Mouse (Mus musculus) hindbrain, embryonic 16.5 days (tissue): ENCODE results near the gene Slc9a6. TPM values are rescaled to one million over a fixed set of nuclear protein-coding genes. Genes with fewer than 3 reads are reported as not detected.

Experiments used
- ATAC-seq: fragments of 200-750 bp; cut with Nextera tagmentation; 2 replicates; pipeline ENCODE4 v1.8.0; 2017; ENCODE audit warnings: moderate TSS enrichment, moderate library complexity
- H3K27ac ChIP-seq: fragments of 300-500 bp; sonication (generic); 2 replicates; pipeline ENCODE4 v1.5.1; 2014; ENCODE audit warnings: low read depth, mild to moderate bottlenecking, control low read depth, low read length, moderate library complexity
- H3K27me3 ChIP-seq: fragments of 300-500 bp; sonication (generic); replicated peaks from 2 replicates; pipeline ENCODE4 v1.6.1; 2014; ENCODE audit warnings: low read length; ENCODE audit not compliant: control insufficient read depth, insufficient read depth
- H3K36me3 ChIP-seq: fragments of 300-500 bp; sonication (generic); 2 replicates; pipeline ENCODE4 v1.6.1; 2014; ENCODE audit warnings: mild to moderate bottlenecking, low read length, moderate library complexity, mixed read lengths; ENCODE audit not compliant: control insufficient read depth, insufficient read depth
- H3K4me1 ChIP-seq: fragments of 300-500 bp; sonication (generic); 2 replicates; pipeline ENCODE4 v1.6.1; 2014; ENCODE audit warnings: low read depth, low read length; ENCODE audit not compliant: control insufficient read depth, insufficient read depth
- H3K4me2 ChIP-seq: fragments of 300-500 bp; sonication (generic); 2 replicates; pipeline ENCODE4 v1.6.1; 2014; ENCODE audit warnings: mild to moderate bottlenecking, low read length, control low read depth, moderate library complexity
- H3K4me3 ChIP-seq: fragments of 300-500 bp; sonication (generic); 2 replicates; pipeline ENCODE4 v1.5.1; 2014; ENCODE audit warnings: mild to moderate bottlenecking, low read length, control low read depth, moderate library complexity
- H3K9ac ChIP-seq: fragments of 300-500 bp; sonication (generic); 2 replicates; pipeline ENCODE4 v1.6.1; 2014; ENCODE audit warnings: low read depth, mild to moderate bottlenecking, control low read depth, low read length, moderate library complexity
- H3K9me3 ChIP-seq: fragments of 300-500 bp; sonication (generic); 2 replicates; pipeline ENCODE4 v1.6.1; 2014; ENCODE audit warnings: mild to moderate bottlenecking, low read length, moderate library complexity; ENCODE audit not compliant: control insufficient read depth
- WGBS: fragments of 180-500 bp; shearing (Covaris S2); extraction: QIAGEN DNeasy Blood & Tissue Kit; methylation state at CpG from one replicate; pipeline ENCODE4 v1.1.7; 2014; 5-methylcytosine and 5-hydroxymethylcytosine counted together
- polyA plus RNA-seq: library from polyadenylated mRNA; unstranded; fragments of >200 nt; fragmentation: Nextera tagmentation; extraction: Ambion mirVana; gene quantifications from 2 replicates; pipeline ENCODE4 v1.2.1, GENCODE M21; 2015

Gene Slc9a6
- polyA plus RNA-seq, 1 experiment from 2014 or later: 75.7 TPM

- ATAC-seq: no peak
- 38% methylated on average over 2 of the region's 2 CpGs for WGBS
- Histone ChIP-seq H3K4me1 (no peaks in the 10 kb centered on the region), H3K9me3 (no peaks in the 10 kb centered on the region), H3K4me2 (no peak overlapping the region), H3K27ac (no peak overlapping the region), H3K9ac (no peak overlapping the region), H3K27me3 (no peaks in the 10 kb centered on the region), H3K4me3 (no peak overlapping the region), H3K36me3 (peaks cover 2% of the 10 kb centered on the region; the same call in 1 of the 2 replicates)
Observed at GRCm38 (mm10) chrX:56659286-56659685, 49.7 kb downstream of the Slc9a6 start.

DNA sequence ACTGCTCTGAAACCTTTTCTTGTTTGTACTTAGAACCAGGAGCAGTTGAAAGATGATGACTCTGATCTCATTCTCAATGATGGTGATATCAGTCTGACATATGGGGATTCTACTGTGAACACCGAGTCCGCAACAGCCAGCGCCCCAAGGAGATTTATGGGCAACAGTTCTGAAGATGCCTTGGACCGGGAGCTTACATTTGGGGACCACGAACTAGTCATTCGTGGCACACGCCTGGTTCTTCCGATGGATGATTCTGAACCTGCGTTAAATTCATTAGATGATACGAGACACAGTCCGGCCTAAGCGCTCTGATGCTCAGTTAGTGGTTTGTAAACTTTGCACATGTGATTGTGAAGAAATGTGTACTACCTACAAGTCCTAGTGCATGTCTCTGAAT, 51.6 kb downstream of the Slc9a6 start:
- Histone ChIP-seq H3K9me3 (no peaks in the 10 kb centered on the region), H3K4me3 (no peak overlapping the region), H3K9ac (no peak overlapping the region), H3K4me2 (no peak overlapping the region), H3K27me3 (no peaks in the 10 kb centered on the region), H3K27ac (no peak overlapping the region), H3K36me3 (peaks cover 2% of the 10 kb centered on the region; the same call in 1 of the 2 replicates), H3K4me1 (no peaks in the 10 kb centered on the region)
- WGBS: 80% methylated on average over 12 of the region's 12 CpGs
- ATAC-seq: no peak

DNA sequence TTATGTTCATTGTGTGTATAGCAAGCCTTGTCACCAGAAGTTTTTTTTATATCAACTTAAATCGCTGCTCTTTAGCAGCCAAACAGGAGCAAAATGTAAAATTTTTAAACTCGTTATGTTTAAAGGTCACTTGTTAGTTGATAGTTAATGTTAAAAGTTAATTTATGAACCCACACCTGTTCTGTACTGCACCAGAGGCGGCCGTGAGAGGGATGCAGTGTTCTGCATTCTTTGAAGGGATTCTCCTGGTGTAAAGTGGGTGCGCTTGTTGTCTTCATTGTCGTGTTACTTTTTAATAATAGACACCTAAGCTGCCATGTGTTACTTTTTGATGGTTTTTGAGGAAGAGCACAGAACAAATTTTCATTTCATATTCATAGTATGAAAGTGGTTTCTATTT, 52.8 kb downstream of the Slc9a6 start:
- Histone ChIP-seq H3K9ac (no peak overlapping the region), H3K4me2 (no peak overlapping the region), H3K27me3 (no peaks in the 10 kb centered on the region), H3K9me3 (no peaks in the 10 kb centered on the region), H3K36me3 (peaks cover 2% of the 10 kb centered on the region; the same call in 1 of the 2 replicates), H3K4me3 (no peak overlapping the region), H3K27ac (no peak overlapping the region), H3K4me1 (no peaks in the 10 kb centered on the region)
- ATAC-seq: no peak
- WGBS: 78% methylated on average over 6 of the region's 6 CpGs

- H3K4me1 ChIP-seq: no peaks in the 10 kb centered on the region
- no peak overlapping the region for H3K27ac ChIP-seq
- no peak for ATAC-seq
- no peak overlapping the region for H3K9ac ChIP-seq
- H3K36me3 ChIP-seq: peaks cover 2% of the 10 kb centered on the region; the same call in 1 of the 2 replicates
- no peak overlapping the region for H3K4me2 ChIP-seq
- H3K27me3 ChIP-seq: no peaks in the 10 kb centered on the region
- no peak overlapping the region for H3K4me3 ChIP-seq
- no peaks in the 10 kb centered on the region for H3K9me3 ChIP-seq
- WGBS: 64% methylated on average over 4 of the region's 4 CpGs
Observed at GRCm38 (mm10) chrX:56663377-56663776, 53.8 kb downstream of the Slc9a6 start.

DNA sequence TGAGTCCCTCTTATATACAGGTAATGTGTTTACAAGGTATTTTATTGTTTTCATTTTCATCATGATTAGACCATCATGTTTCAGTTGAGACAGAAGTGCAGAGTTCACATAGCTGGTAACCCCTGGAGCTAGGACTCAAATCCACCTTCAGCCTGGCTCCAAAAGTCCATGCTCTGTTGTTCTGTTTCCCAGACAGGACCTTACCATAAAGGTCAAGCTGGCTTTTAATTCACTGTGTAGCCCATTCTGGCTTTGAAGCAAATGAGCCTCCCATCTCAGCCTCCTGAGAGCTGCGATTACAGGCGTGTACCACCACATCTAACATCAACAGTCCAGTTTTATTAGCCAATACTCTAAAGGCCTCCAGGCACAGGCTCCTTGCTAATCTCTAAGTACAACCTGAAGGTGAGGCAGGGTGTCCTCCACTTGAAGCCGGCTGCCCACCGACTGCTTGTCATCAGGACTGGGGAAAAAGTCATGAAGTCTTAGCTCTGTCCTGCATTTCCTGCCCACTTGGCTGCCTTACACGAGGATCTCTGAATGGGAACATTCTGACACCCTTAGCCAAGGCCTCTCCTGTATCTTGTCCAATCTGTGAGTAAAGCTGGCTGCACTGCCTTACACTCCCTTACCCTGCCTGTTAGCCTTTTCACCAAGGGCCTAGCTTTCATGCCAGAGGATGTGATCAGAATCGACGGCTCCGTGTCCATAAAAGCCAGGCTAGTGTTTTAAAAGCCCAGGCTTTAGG, 55.8 kb downstream of the Slc9a6 start:
- H3K9me3 ChIP-seq: no peaks in the 10 kb centered on the region
- H3K4me3 ChIP-seq: no peak overlapping the region
- no peak overlapping the region for H3K27ac ChIP-seq
- H3K36me3 ChIP-seq: peaks cover 2% of the 10 kb centered on the region; the same call in 1 of the 2 replicates
- no peak for ATAC-seq
- no peak overlapping the region for H3K9ac ChIP-seq
- WGBS: 78% methylated on average over 8 of the region's 8 CpGs
- no peaks in the 10 kb centered on the region for H3K27me3 ChIP-seq
- H3K4me2 ChIP-seq: no peak overlapping the region
- no peaks in the 10 kb centered on the region for H3K4me1 ChIP-seq

GRCm38 (mm10) chrX:56667296-56667695, 57.7 kb downstream of the Slc9a6 start:
- H3K4me2 ChIP-seq: no peak overlapping the region
- H3K9me3 ChIP-seq: no peaks in the 10 kb centered on the region
- no peaks in the 10 kb centered on the region for H3K27me3 ChIP-seq
- no peak overlapping the region for H3K9ac ChIP-seq
- no peak overlapping the region for H3K27ac ChIP-seq
- H3K36me3 ChIP-seq: no peaks in the 10 kb centered on the region
- no peak overlapping the region for H3K4me3 ChIP-seq
- 75% methylated on average over 6 of the region's 6 CpGs for WGBS
- ATAC-seq: no peak
- no peaks in the 10 kb centered on the region for H3K4me1 ChIP-seq

- no peak for ATAC-seq
- Histone ChIP-seq H3K4me2 (no peak overlapping the region), H3K4me3 (no peak overlapping the region), H3K36me3 (no peaks in the 10 kb centered on the region), H3K27ac (no peak overlapping the region), H3K4me1 (no peaks in the 10 kb centered on the region), H3K9me3 (no peaks in the 10 kb centered on the region), H3K27me3 (no peaks in the 10 kb centered on the region), H3K9ac (no peak overlapping the region)
- 93% methylated on average over 5 of the region's 5 CpGs for WGBS
Observed at GRCm38 (mm10) chrX:56668051-56668450, 58.5 kb downstream of the Slc9a6 start.

GRCm38 (mm10) chrX:56668501-56668900, 58.9 kb downstream of the Slc9a6 start:
- Histone ChIP-seq H3K4me1 (no peaks in the 10 kb centered on the region), H3K27ac (no peak overlapping the region), H3K27me3 (no peaks in the 10 kb centered on the region), H3K4me2 (no peak overlapping the region), H3K36me3 (no peaks in the 10 kb centered on the region), H3K9ac (no peak overlapping the region), H3K4me3 (no peak overlapping the region), H3K9me3 (no peaks in the 10 kb centered on the region)
- 92% methylated on average over 3 of the region's 3 CpGs for WGBS
- ATAC-seq: no peak

GRCm38 (mm10) chrX:56675556-56675955, 66.0 kb downstream of the Slc9a6 start:
- Histone ChIP-seq H3K36me3 (no peaks in the 10 kb centered on the region), H3K27ac (no peak overlapping the region), H3K4me2 (no peak overlapping the region), H3K27me3 (no peaks in the 10 kb centered on the region), H3K4me1 (no peaks in the 10 kb centered on the region), H3K9ac (no peak overlapping the region), H3K9me3 (no peaks in the 10 kb centered on the region), H3K4me3 (no peak overlapping the region)
- no peak for ATAC-seq
- 91% methylated on average over 6 of the region's 6 CpGs for WGBS
